Mouse (Mus musculus): ENCODE results near the gene Olfr652. TPM values are rescaled to one million over a fixed set of nuclear protein-coding genes. Genes with fewer than 3 reads are reported as not detected.

The Olfr652 gene
- total RNA-seq (2012; rRNA removed) (not detected in 2 replicates), total RNA-seq (2014; rRNA removed) (not detected in 2 replicates), polyA plus RNA-seq (2012; ENCODE audit: insufficient read length, low read depth) (not detected in 2 replicates)

DNA sequence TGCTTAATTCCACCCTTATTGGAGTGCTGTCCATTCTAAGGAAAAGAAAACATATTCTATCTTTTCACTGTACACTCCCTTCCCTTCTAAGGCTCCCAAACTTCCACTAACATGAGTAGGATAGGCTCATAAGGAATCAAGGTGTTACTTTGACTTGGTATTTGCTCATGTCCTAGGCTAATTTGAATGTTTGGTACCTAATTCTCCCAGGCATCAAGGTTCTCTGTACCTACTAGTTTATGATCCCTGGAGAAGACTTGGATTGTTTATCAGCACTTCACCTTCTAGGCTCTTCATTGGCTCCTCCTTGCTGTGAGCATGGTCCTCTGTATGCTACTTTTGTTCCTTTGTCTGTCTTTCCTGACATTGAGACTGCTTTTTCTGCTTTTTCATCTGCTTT is at the start of gene Olfr652:
TSS of gene Olfr652 (plus strand) at position 301 of the 400 bp plus-strand sequence.
- no peaks in the 10 kb centered on the region for H3K27me3 ChIP-seq (replicated peaks)
- no peak within 1 kb of the TSS for H3K4me3 ChIP-seq (replicated peaks in 1 of 3; ENCODE audit: low read depth in 2 of 3, low read length in 2 of 3, poor library complexity in 1 of 3)
- no peak for DNase-seq (ENCODE audit: extremely low read depth)
- in situ Hi-C loops (cut with MboI; ENCODE audit: low pct_ligation_motif_present, low pct_unique_long_range_greater_than_20kb, low sequenced_read_pairs), result no loop called here
- no peaks in the 10 kb centered on the region for H3K79me2 ChIP-seq (replicated peaks; ENCODE audit: control insufficient read depth, extremely low read depth, insufficient read depth, poor library complexity, severe bottlenecking)
- H3K9ac ChIP-seq (ENCODE audit: insufficient read depth, low read depth), result no peak within 1 kb of the TSS
- TF ChIP-seq MEF2A (IDR thresholded peaks at IDR 0.05; ENCODE audit: borderline replicate concordance, low read depth, low read length) (no peak), ELF1 (IDR thresholded peaks at IDR 0.05; ENCODE audit: low read depth, low read length) (no peak), CTCF (conservative IDR thresholded peaks at IDR 0.05 in 1 of 2, IDR thresholded peaks at IDR 0.05 in 1 of 2; ENCODE audit: low read depth in 2 of 2, low read length in 2 of 2) (no peak), MAX (IDR thresholded peaks at IDR 0.05; ENCODE audit: low read length) (no peak), TCF12 (IDR thresholded peaks at IDR 0.05; ENCODE audit: low read depth, low read length) (no peak), SMC3 (IDR thresholded peaks at IDR 0.05; ENCODE audit: low read depth, low read length) (no peak), MAZ (IDR thresholded peaks at IDR 0.05; ENCODE audit: low read depth, low read length) (no peak), SIN3A (IDR thresholded peaks at IDR 0.05; ENCODE audit: low read length) (no peak), GABPA (IDR thresholded peaks at IDR 0.05; ENCODE audit: insufficient replicate concordance, low read depth, low read length) (no peak), CHD2 (IDR thresholded peaks at IDR 0.05; ENCODE audit: low read length) (no peak), POLR2AphosphoS2 (IDR thresholded peaks at IDR 0.05; ENCODE audit: low read depth, low read length) (no peak), HCFC1 (IDR thresholded peaks at IDR 0.05; ENCODE audit: low read depth, low read length) (no peak), ZNF384 (IDR thresholded peaks at IDR 0.05; ENCODE audit: low read depth, low read length) (no peak), MAFK (IDR thresholded peaks at IDR 0.05; ENCODE audit: insufficient replicate concordance, low read length) (no peak), USF2 (conservative IDR thresholded peaks at IDR 0.05; ENCODE audit: low read depth, low read length) (no peak)
- no peaks in the 10 kb centered on the region for H3K36me3 ChIP-seq (replicated peaks in 1 of 2; ENCODE audit: control insufficient read depth in 1 of 2, insufficient read depth in 1 of 2, low read length in 1 of 2)
- dilution Hi-C loops (cut with MboI; ENCODE audit: extremely low pct_ligation_motif_present, extremely low pct_unique_long_range_greater_than_20kb, low sequenced_read_pairs), result no loop called here
- H3K9me3 ChIP-seq (replicated peaks; ENCODE audit: low read length), result no peaks in the 10 kb centered on the region
- H3K27ac ChIP-seq (ENCODE audit: insufficient read depth, low read depth), result no peak within 1 kb of the TSS
- H3K4me1 ChIP-seq (ENCODE audit: control insufficient read depth in 1 of 2, insufficient read depth in 2 of 2), result no peaks in the 10 kb centered on the region
- no peak within 1 kb of the TSS for H3K4me2 ChIP-seq (ENCODE audit: insufficient read depth, low read depth, poor library complexity, severe bottlenecking)

DNA sequence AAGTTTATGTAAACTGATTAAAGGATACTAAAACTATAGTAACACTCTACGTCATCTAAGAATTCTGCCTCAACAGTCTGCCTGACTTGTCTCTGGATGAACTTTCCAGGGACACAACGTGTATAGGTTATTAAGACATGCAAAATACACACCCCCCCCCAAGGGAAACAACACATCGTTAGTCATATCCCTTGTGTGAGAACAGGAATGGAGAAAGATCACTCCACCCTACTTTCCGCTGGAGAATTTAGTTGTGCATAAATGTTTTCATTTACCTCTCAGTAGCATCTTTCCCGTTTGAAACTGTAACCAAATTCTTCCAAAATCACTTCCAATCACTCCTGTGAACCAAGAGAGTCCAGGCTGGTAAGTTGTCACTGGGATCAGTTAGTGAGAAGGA is 10.9 kb upstream of the Olfr652 start, which contains the start of gene Olfr651:
TSS of gene Olfr651 (plus strand) at position 301 of the 400 bp plus-strand sequence.
- in situ Hi-C loops (cut with MboI; ENCODE audit: low pct_ligation_motif_present, low pct_unique_long_range_greater_than_20kb, low sequenced_read_pairs), result no loop called here
- dilution Hi-C loops (cut with MboI; ENCODE audit: extremely low pct_ligation_motif_present, extremely low pct_unique_long_range_greater_than_20kb, low sequenced_read_pairs), result no loop called here
- H3K4me1 ChIP-seq (ENCODE audit: control insufficient read depth in 1 of 2, insufficient read depth in 2 of 2), result no peaks in the 10 kb centered on the region

More for the DNA sequence above, 10.9 kb upstream of the Olfr652 start, which contains the start of gene Olfr651:
- Histone ChIP-seq H3K9me3 (replicated peaks; ENCODE audit: low read length) (no peaks in the 10 kb centered on the region), H3K36me3 (replicated peaks in 1 of 2; ENCODE audit: control insufficient read depth in 1 of 2, insufficient read depth in 1 of 2, low read length in 1 of 2) (no peaks in the 10 kb centered on the region), H3K4me3 (replicated peaks in 1 of 3; ENCODE audit: low read depth in 2 of 3, low read length in 2 of 3, poor library complexity in 1 of 3) (no peak within 1 kb of the TSS), H3K27ac (ENCODE audit: insufficient read depth, low read depth) (no peak within 1 kb of the TSS), H3K4me2 (ENCODE audit: insufficient read depth, low read depth, poor library complexity, severe bottlenecking) (no peak within 1 kb of the TSS), H3K9ac (ENCODE audit: insufficient read depth, low read depth) (no peak within 1 kb of the TSS), H3K79me2 (replicated peaks; ENCODE audit: control insufficient read depth, extremely low read depth, insufficient read depth, poor library complexity, severe bottlenecking) (no peaks in the 10 kb centered on the region), H3K27me3 (replicated peaks) (no peaks in the 10 kb centered on the region)
- TF ChIP-seq CTCF (conservative IDR thresholded peaks at IDR 0.05 in 1 of 2, IDR thresholded peaks at IDR 0.05 in 1 of 2; ENCODE audit: low read depth in 2 of 2, low read length in 2 of 2) (no peak), MAX (IDR thresholded peaks at IDR 0.05; ENCODE audit: low read length) (no peak), ZNF384 (IDR thresholded peaks at IDR 0.05; ENCODE audit: low read depth, low read length) (no peak), ETS1 (conservative IDR thresholded peaks at IDR 0.05; ENCODE audit: low read depth, low read length) (no peak), JUND (conservative IDR thresholded peaks at IDR 0.05; ENCODE audit: low read depth, low read length) (no peak), GABPA (IDR thresholded peaks at IDR 0.05; ENCODE audit: insufficient replicate concordance, low read depth, low read length) (no peak), POLR2AphosphoS2 (IDR thresholded peaks at IDR 0.05; ENCODE audit: low read depth, low read length) (no peak), NRF1 (IDR thresholded peaks at IDR 0.05; ENCODE audit: low read depth, low read length) (no peak), MYC (IDR thresholded peaks at IDR 0.05; ENCODE audit: low read depth, low read length) (no peak), MAFK (IDR thresholded peaks at IDR 0.05; ENCODE audit: insufficient replicate concordance, low read length) (no peak), BHLHE40 (IDR thresholded peaks at IDR 0.05; ENCODE audit: low read depth, low read length) (no peak), HCFC1 (IDR thresholded peaks at IDR 0.05; ENCODE audit: low read depth, low read length) (no peak), MXI1 (IDR thresholded peaks at IDR 0.05; ENCODE audit: low read depth, low read length) (no peak), POLR2A (IDR thresholded peaks at IDR 0.05; ENCODE audit: low read depth, low read length) (no peak)
- DNase-seq (ENCODE audit: extremely low read depth), result no peak

Data from CH12.LX (cell line).